Mouse (Mus musculus) CH12.LX (cell line): ENCODE measurements around the gene Tmem139.

ENCODE experiments used
- CHD1 ChIP-seq: IDR thresholded peaks from 2 replicates; pipeline ENCODE4 v1.6.1; 2012; ENCODE audit warnings: low read depth, low read length, improper control_type of control experiment, inconsistent platforms
- CTCF ChIP-seq, 2 experiments: IDR thresholded peaks in 1 of 2; conservative IDR thresholded peaks in 1 of 2; 2 replicates each; pipeline ENCODE4 v1.5.1; 2011 to 2012; ENCODE audit warnings: low read depth in 2 of 2, low read length in 2 of 2, improper control_type of control experiment in 1 of 2, inconsistent platforms in 1 of 2, mild to moderate bottlenecking in 1 of 2, moderate library complexity in 1 of 2
- EP300 ChIP-seq: IDR thresholded peaks from 2 replicates; pipeline ENCODE4 v1.6.1; 2011; ENCODE audit warnings: low read length, improper control_type of control experiment
- IRF4 ChIP-seq: IDR thresholded peaks from 2 replicates; pipeline ENCODE4 v1.6.1; 2014; ENCODE audit warnings: low read depth, mild to moderate bottlenecking, inconsistent platforms, low read length, improper control_type of control experiment
- MAFK ChIP-seq: IDR thresholded peaks from 2 replicates; pipeline ENCODE4 v1.6.1; 2011; ENCODE audit warnings: low read length, improper control_type of control experiment; ENCODE audit not compliant: insufficient replicate concordance
- MXI1 ChIP-seq: IDR thresholded peaks from 2 replicates; pipeline ENCODE4 v1.6.1; 2011; ENCODE audit warnings: mild to moderate bottlenecking, low read depth, low read length, improper control_type of control experiment
- MYC ChIP-seq: IDR thresholded peaks from 2 replicates; pipeline ENCODE4 v1.6.1; 2011; ENCODE audit warnings: low read depth, mild to moderate bottlenecking, improper control_type of control experiment, low read length
- RAD21 ChIP-seq: IDR thresholded peaks from 2 replicates; pipeline ENCODE4 v1.6.1; 2011; ENCODE audit warnings: low read depth, mild to moderate bottlenecking, low read length, improper control_type of control experiment, moderate library complexity
- TCF12 ChIP-seq: IDR thresholded peaks from 2 replicates; pipeline ENCODE4 v1.6.1; 2014; ENCODE audit warnings: low read depth, mild to moderate bottlenecking, inconsistent platforms, low read length, improper control_type of control experiment
- UBTF ChIP-seq: IDR thresholded peaks from 2 replicates; pipeline ENCODE4 v1.6.1; 2012; ENCODE audit warnings: low read depth, mild to moderate bottlenecking, inconsistent platforms, low read length, improper control_type of control experiment, moderate library complexity
- USF1 ChIP-seq: IDR thresholded peaks from 2 replicates; pipeline ENCODE4 v1.6.1; 2014; ENCODE audit warnings: low read depth, mild to moderate bottlenecking, inconsistent platforms, low read length, improper control_type of control experiment

GRCm38 (mm10) chr6:42286448-42286847 lies 24.7 kb downstream of the Tmem139 start, which contains the start of gene Clcn1:
- TF ChIP-seq RAD21 (no peak), CTCF (conservative IDR thresholded peaks at IDR 0.05 in 1 of 2, IDR thresholded peaks at IDR 0.05 in 1 of 2; ENCODE audit: low read depth in 2 of 2, low read length in 2 of 2) (no peak), USF1 (no peak), IRF4 (no peak), UBTF (no peak), MAFK (no peak), CHD1 (no peak), MXI1 (no peak), TCF12 (no peak), EP300 (no peak), MYC (no peak)
